Mouse (Mus musculus) forebrain, postnatal 0 days (tissue): Measurements from ENCODE around the gene Gna12. TPM values are rescaled to one million over a fixed set of nuclear protein-coding genes. Genes with fewer than 3 reads are reported as not detected.

Source experiments
- ATAC-seq: fragments of 200-750 bp; cut with Nextera tagmentation; 2 replicates; pipeline ENCODE4 v1.8.0; 2017; ENCODE audit warnings: mild to moderate bottlenecking, moderate library complexity
- DNase-seq: peaks from one replicate; pipeline ENCODE4 v3.0.0-alpha.2; 2015
- H3K27ac ChIP-seq: fragments of 300-500 bp; sonication (generic); 2 replicates; pipeline ENCODE4 v1.5.1; 2014; ENCODE audit warnings: low read depth, mild to moderate bottlenecking, antibody characterized with exemption, low read length, moderate library complexity, mixed read lengths
- H3K27me3 ChIP-seq: fragments of 300-500 bp; sonication (generic); 2 replicates; pipeline ENCODE4 v1.6.1; 2014; ENCODE audit warnings: mild to moderate bottlenecking, low read length, mixed read lengths; ENCODE audit not compliant: insufficient read depth
- H3K36me3 ChIP-seq: fragments of 300-500 bp; sonication (generic); 2 replicates; pipeline ENCODE4 v1.6.1; 2014; ENCODE audit warnings: mild to moderate bottlenecking, moderate library complexity; ENCODE audit not compliant: insufficient read depth
- H3K4me1 ChIP-seq: fragments of 300-500 bp; sonication (generic); 2 replicates; pipeline ENCODE4 v1.6.1; 2014; ENCODE audit warnings: antibody characterized with exemption; ENCODE audit not compliant: insufficient read depth
- H3K4me2 ChIP-seq: fragments of 300-500 bp; sonication (generic); 2 replicates; pipeline ENCODE4 v1.6.1; 2014; ENCODE audit warnings: low read depth, mild to moderate bottlenecking, moderate library complexity
- H3K4me3 ChIP-seq: fragments of 300-500 bp; sonication (generic); 2 replicates; pipeline ENCODE4 v1.5.1; 2014; ENCODE audit warnings: low read depth, low read length, mixed read lengths
- H3K9ac ChIP-seq: fragments of 300-500 bp; sonication (generic); 2 replicates; pipeline ENCODE4 v1.6.1; 2014; ENCODE audit warnings: mild to moderate bottlenecking
- H3K9me3 ChIP-seq: fragments of 300-500 bp; sonication (generic); 2 replicates; pipeline ENCODE4 v1.6.1; 2016; ENCODE audit warnings: low read length
- CTCF ChIP-seq: sonication (generic); IDR thresholded peaks from 2 replicates; pipeline ENCODE4 v1.5.1; 2016; ENCODE audit warnings: antibody characterized with exemption, control low read depth, low read depth
- WGBS: fragments of 180-500 bp; shearing (Covaris S2); extraction: QIAGEN DNeasy Blood & Tissue Kit; methylation state at CpG from one replicate; pipeline ENCODE4 v1.1.7; 2014; 5-methylcytosine and 5-hydroxymethylcytosine counted together
- polyA plus RNA-seq: library from polyadenylated mRNA; unstranded; fragments of >200 nt; fragmentation: Nextera tagmentation; extraction: Ambion mirVana; gene quantifications from 2 replicates; pipeline ENCODE4 v1.2.1, GENCODE M21; 2015
- total RNA-seq: library from RNA; depleted of rRNA; stranded (reverse); fragments of >200 nt; gene quantifications from 2 replicates; pipeline ENCODE4 v1.2.3, GENCODE M21; 2014

The Gna12 gene
- total and polyA plus RNA-seq, 2 experiments from 2014 or later = 39.0 to 138 TPM

DNA sequence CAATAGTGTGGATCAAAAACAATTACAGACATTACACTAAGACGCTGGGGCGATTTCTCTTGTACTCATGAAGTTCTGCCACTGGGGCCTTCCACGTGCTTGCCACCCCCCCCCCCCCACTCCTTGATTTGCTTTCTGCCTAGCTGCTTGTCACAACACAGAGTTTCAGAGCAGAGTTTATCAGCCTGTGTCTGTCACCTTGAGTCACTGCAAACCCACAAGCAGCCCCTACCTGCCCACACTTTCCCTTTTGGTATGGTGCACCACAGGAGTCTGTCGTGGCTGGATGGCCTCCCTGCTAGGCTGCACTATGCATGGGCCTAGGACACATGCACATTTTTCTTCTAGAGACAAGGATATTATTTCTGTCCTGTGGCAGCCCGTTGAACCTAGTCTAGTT, 31.5 kb downstream of the Gna12 start:
- DNase-seq = no peak
- Histone ChIP-seq H3K9ac (no peak overlapping the region), H3K4me3 (no peak overlapping the region), H3K4me2 (no peak overlapping the region), H3K27ac (no peak overlapping the region), H3K4me1 (peaks cover 4% of the 10 kb centered on the region; the same call in 1 of the 2 replicates), H3K27me3 (no peaks in the 10 kb centered on the region), H3K9me3 (no peaks in the 10 kb centered on the region), H3K36me3 (no peaks in the 10 kb centered on the region)
- 71% methylated on average over 5 of the region's 5 CpGs for WGBS
- TF ChIP-seq CTCF = no peak
- ATAC-seq = no peak

DNA sequence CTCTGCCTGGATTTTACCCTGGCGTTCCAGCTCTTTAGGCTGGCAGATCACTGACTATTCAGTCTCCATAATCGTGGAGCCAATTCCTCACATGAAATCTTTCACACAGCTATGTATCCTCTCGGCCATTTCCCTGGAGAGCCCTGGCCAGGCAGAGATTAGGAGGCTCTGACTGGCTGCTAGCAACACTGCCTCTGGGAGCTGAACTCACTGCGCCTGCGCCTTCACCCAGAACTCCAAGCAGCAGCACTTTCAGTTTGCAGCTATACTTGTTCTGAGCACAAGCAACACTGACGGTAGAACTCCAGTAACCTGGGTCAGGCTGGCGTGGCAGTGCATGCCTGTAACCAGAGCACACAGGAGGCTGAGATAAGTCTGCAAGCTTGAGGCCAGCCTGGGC, 32.1 kb downstream of the Gna12 start:
- Histone ChIP-seq H3K4me1 (peaks cover 4% of the 10 kb centered on the region; the same call in 1 of the 2 replicates), H3K36me3 (no peaks in the 10 kb centered on the region), H3K27ac (no peak overlapping the region), H3K9me3 (no peaks in the 10 kb centered on the region), H3K9ac (no peak overlapping the region), H3K4me2 (no peak overlapping the region), H3K27me3 (no peaks in the 10 kb centered on the region), H3K4me3 (no peak overlapping the region)
- DNase-seq = no peak
- no peak for TF ChIP-seq CTCF
- no peak for ATAC-seq
- 78% methylated on average over 7 of the region's 7 CpGs for WGBS

DNA sequence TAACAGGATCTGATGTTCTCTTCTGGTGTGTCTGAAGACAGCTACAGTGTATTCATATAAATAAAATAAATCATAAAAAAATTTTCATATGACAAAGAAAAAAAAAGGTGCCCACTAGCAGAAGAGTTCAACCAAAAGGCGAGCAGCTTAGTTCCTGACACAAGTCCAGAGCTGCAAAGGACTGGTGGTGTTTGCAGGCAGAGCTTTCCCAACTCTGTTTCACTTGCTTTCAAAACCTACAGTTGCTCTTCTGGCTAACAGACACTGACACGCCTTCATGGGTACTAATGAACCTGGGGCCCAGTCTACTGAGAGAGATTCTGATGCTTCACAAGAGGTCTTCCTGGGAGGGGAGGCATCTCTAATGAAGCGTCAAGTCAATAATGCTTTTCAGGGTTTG, 34.2 kb downstream of the Gna12 start:
- ATAC-seq (no peak), DNase-seq (no peak)
- peaks cover 15% of the 10 kb centered on the region for H3K4me1 ChIP-seq
- no peak for TF ChIP-seq CTCF
- H3K9me3 ChIP-seq = no peaks in the 10 kb centered on the region
- 72% methylated on average over 3 of the region's 3 CpGs for WGBS
- no peak overlapping the region for H3K9ac ChIP-seq
- no peaks in the 10 kb centered on the region for H3K36me3 ChIP-seq
- no peak overlapping the region for H3K4me2 ChIP-seq
- no peak overlapping the region for H3K4me3 ChIP-seq
- no peak overlapping the region for H3K27ac ChIP-seq
- H3K27me3 ChIP-seq = no peaks in the 10 kb centered on the region

DNA sequence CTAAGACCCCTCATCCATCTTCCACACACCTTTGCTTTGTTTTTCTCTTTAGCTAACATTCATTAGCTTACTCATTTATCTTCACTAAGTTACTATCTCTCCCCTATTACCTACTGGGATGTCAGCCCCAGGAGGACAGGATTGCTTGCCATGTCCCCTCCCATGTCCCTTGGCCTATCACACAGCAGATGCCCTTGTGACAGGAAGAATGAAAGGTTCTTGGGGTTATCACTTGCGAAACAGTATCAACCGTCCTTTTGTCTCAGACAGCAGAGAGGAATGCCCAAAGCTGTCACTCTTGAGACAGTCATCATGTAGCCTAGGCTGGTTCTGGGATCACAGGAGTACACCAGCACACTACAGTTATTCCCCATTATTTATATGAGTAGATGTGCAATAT, 35.1 kb downstream of the Gna12 start:
- H3K36me3 ChIP-seq = no peaks in the 10 kb centered on the region
- no peaks in the 10 kb centered on the region for H3K9me3 ChIP-seq
- H3K9ac ChIP-seq = no peak overlapping the region
- H3K27me3 ChIP-seq = no peaks in the 10 kb centered on the region
- peaks cover 20% of the 10 kb centered on the region for H3K4me1 ChIP-seq
- no peak for DNase-seq
- 80% methylated on average over 2 of the region's 2 CpGs for WGBS
- TF ChIP-seq CTCF = no peak
- no peak overlapping the region for H3K4me3 ChIP-seq
- no peak overlapping the region for H3K27ac ChIP-seq
- no peak for ATAC-seq
- no peak overlapping the region for H3K4me2 ChIP-seq

DNA sequence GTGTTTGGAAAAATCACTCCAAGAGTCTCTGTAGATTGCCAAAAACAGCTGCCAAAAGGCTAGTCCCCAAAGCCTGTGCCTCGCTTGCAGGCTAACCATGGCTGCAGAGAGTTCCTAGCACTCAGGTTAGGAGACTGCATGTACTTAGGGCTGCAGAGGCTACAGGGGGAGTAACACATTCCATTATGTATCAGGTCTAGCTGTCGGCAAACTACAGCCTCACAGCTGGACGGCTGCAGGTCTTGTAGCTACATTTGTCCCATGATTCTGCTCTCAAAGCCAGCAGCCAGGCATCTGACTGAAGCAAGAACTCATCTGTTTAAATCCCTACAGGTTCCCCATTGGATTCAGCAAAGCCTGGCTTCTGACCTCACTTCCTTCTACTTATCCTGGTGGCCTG, 35.5 kb downstream of the Gna12 start:
- DNase-seq (no peak), ATAC-seq (no peak)
- Histone ChIP-seq H3K4me3 (no peak overlapping the region), H3K27ac (no peak overlapping the region), H3K9me3 (no peaks in the 10 kb centered on the region), H3K27me3 (no peaks in the 10 kb centered on the region), H3K4me1 (peaks cover 20% of the 10 kb centered on the region), H3K36me3 (no peaks in the 10 kb centered on the region), H3K9ac (no peak overlapping the region), H3K4me2 (no peak overlapping the region)
- 43% methylated on average over 3 of the region's 3 CpGs for WGBS
- no peak for TF ChIP-seq CTCF

DNA sequence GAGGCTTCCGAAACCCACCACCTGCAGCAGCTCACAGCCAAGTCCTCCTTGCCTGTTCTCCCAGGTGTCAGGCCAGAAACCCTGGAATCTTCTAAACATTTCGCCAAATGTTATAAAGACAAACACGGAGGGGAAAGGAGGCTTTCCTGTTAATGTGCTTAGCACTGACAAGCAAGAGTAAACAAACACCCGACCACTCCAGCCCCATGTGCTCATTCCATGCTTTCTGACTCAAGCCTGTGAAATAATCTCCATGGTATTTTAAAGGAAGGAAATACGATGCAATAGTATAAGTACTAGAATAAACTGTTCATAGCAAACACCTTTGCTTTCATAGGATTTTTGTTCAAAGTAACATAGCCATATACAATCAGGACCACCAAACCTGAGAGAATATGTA, 38.0 kb downstream of the Gna12 start:
- 23% methylated on average over 5 of the region's 5 CpGs for WGBS
- ATAC-seq (no peak), DNase-seq (no peak)
- Histone ChIP-seq H3K4me1 (peaks cover 20% of the 10 kb centered on the region), H3K9me3 (no peaks in the 10 kb centered on the region), H3K9ac (no peak overlapping the region), H3K4me3 (no peak overlapping the region), H3K4me2 (no peak overlapping the region), H3K27ac (peak overlapping the region; percentile 73; the same call in 1 of the 2 replicates), H3K27me3 (no peaks in the 10 kb centered on the region), H3K36me3 (no peaks in the 10 kb centered on the region; the same call in 1 of the 2 replicates)
- no peak for TF ChIP-seq CTCF

DNA sequence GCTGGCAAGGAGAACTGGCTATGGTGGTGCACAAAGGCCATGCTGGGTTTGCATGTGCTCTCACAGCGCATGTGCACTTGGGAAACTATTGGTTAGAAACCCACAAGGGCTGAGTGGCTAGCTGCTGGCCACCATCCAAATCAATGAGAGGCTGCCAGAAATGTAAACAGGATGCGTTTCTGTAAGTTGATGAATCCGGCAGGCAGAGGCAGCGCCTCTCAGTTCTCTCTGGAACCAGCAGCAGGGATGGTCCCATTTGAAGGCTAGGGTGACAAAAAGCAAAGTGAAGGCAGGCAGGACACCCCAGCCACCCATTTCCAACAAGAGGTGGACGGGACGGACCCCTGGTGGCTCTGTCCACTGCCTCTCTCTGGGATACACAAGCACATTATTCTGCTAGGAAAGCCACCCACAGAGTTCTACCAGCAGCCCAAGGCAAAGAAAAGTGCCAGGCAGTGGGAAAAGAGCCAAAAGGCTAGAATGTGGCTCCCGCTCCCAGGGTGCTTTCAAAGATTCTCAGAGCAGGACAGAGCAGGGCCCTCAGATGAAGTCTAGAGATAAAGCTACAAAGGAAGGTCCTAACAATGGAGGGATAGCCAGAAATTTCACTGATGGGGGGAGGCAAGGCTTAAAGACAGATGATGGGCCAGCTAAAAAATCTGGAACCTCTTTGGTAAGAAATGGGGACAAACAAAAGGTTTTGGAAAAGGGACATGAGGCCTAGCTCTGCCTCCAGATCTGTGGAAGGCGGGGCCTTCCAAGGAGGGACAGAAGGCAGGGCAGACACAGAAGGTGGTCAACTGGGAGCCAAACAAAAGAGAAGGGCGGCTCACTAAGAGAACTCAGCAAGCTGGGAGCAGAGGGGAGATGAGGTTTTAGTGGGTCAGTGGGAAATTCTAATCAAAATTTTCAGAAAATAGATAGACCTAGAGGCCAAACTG, 39.0 kb downstream of the Gna12 start:
- no peak overlapping the region for H3K9ac ChIP-seq
- H3K9me3 ChIP-seq = no peaks in the 10 kb centered on the region
- DNase-seq = peak; percentile 78
- H3K27ac ChIP-seq = peak overlapping the region; percentile 73
- no peak overlapping the region for H3K4me3 ChIP-seq
- H3K4me1 ChIP-seq = peaks cover 20% of the 10 kb centered on the region
- WGBS = 18% methylated on average over 9 of the region's 9 CpGs
- no peaks in the 10 kb centered on the region for H3K27me3 ChIP-seq
- ATAC-seq = peak; percentile 78
- no peak overlapping the region for H3K4me2 ChIP-seq
- H3K36me3 ChIP-seq = no peaks in the 10 kb centered on the region; the same call in 1 of the 2 replicates
- no peak for TF ChIP-seq CTCF
